Mouse (Mus musculus) neutrophil, adult 5-6 weeks (primary cell): Measurements from ENCODE around the gene Hoxa9. TPM values are rescaled to one million over a fixed set of nuclear protein-coding genes. Genes with fewer than 3 reads are reported as not detected.

ENCODE experiments used
- ATAC-seq: fragments of 151-379, 151-347 bp; 2 replicates; pipeline ENCODE4 v1.8.0; 2017; ENCODE audit warnings: mild to moderate bottlenecking, moderate TSS enrichment; ENCODE audit not compliant: insufficient number of reproducible peaks, poor library complexity, low FRiP score, severe bottlenecking; ENCODE audit errors: extremely low read depth
- total RNA-seq: library from RNA; stranded (forward); fragments of 200-1000 nt; gene quantifications from 2 replicates; pipeline ENCODE4 v1.2.3, GENCODE M21; 2017

Gene Hoxa9
- total RNA-seq, 1 experiment from 2014 or later, result not detected

DNA sequence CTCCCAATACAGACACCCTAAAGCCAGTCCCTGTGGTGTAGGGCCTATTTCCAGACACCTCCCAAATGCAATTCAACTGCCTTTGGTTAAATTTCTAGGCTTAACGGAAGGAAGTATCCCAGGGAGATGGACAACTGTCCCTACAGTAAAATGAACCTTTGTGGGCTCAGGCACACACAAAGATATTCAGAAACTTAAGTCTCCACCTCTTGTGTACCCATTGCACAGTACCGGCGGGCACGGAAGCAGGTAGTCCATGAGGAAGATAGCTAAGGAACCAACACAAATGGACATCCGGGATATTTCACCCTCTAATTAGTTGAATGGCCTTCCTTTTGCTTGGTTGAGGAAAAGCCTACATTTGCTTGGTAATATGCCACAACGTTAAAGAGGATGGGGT, 54.5 kb downstream of the Hoxa9 start:
- ATAC-seq, result no peak

DNA sequence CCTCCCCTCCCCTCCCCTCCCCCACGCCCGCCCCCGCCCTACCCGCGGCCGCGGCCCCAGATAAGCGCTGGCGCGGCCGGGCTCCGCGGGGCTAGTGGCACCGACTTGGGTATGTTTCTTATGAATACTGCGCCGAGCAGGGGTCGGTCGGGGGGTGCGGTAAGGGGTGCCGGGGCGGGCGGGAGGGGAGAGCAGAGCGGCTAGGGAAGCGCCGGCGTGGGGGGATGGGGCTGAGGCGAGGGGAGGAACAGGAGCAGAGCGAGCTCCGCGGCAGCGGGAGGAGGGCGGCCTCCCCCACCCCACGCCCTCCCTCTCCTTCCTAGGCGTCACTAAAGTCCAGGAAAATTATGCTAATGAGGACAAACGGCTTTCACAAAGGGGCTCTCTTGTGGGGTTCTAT, 55.0 kb downstream of the Hoxa9 start:
- ATAC-seq, result no peak

DNA sequence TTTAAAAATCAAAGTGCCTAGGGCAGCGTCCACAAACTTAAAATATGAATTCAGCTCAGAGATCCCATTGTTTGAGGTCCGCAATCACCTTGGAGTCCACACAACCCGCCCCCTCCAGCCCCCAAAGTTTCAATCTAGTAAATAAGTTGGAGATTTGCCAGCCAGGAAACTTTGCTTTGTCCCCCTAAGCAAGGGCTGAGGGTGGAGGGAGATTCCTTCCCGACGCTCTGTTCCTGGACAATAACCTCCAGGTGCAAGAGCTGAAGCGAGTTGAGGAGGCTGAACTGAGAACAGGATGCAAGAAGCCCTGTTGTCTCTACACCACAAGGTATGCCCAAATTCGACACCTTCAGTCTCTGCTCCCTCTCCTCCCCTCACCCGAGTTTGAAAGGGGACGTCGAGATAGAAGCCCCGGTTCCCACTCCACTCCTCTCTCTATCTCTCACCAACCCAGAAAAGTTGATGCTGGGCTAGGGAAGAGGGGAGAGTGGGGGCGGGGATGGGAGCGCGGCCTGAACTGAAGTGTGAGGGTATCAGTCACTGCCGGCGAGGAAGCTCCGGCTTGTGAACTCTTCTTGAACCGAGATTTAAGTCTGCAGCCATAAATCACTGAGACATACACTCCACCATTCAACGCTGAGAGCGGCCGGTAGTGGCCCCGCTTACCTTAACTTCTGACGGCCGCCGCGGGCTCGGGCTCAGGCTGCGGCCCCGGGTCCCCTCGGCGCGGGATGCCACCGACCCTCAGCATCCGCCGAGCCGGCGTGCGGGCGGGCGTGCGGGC, 55.7 kb downstream of the Hoxa9 start:
- ATAC-seq, result no peak

DNA sequence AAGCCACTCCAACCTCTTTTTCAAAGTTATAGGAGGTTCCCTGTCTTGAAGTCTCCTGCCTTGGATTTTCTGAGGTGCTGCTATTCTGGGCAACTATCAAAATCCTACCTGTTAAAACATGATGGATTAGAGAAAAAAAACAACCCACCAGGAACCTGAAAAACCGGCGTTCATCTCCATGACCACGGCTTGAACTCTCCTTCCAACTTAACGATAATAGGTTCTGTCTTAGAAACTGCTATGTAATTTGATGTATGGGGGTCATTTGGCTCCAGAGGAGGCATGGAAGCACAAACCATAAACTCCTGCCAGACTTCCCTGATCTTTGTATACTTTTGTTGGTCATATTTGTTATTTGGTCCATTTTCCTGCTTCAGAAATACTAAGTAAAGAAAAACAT, 57.2 kb downstream of the Hoxa9 start:
- ATAC-seq, result no peak

Other genes with a start within 250 kb of the Hoxa9 start
- gene Skap2, start 218.5 kb downstream of the Hoxa9 start, total RNA-seq, result 348 and 404 TPM in 2 replicates
- gene Hoxa1, start 72.8 kb downstream of the Hoxa9 start, total RNA-seq, result not detected in 2 replicates
- gene Hoxa2, start 66.3 kb downstream of the Hoxa9 start, total RNA-seq, result not detected in 2 replicates
- not detected in 2 replicates for gene 5730596B20Rik, start 53.6 kb downstream of the Hoxa9 start, total RNA-seq
- gene Hoxa4, start 39.3 kb downstream of the Hoxa9 start, total RNA-seq, result not detected in 2 replicates
- not detected in 2 replicates for gene Hoxa5, start 26.5 kb downstream of the Hoxa9 start, total RNA-seq
- gene Hoxa6, start 22.4 kb downstream of the Hoxa9 start, total RNA-seq, result not detected in 2 replicates
- not detected in 2 replicates for gene Hoxa3, start 17.8 kb downstream of the Hoxa9 start, total RNA-seq
- gene Gm28308, start 17.8 kb downstream of the Hoxa9 start, total RNA-seq, result not detected in 2 replicates
- gene Hoxa7, start 9.2 kb downstream of the Hoxa9 start, total RNA-seq, result 0.61 TPM in 1 of 2 replicates, not detected in the other
- not detected in 2 replicates for gene Hoxa10, start 9.8 kb upstream of the Hoxa9 start, total RNA-seq
- not detected in 2 replicates for gene Hoxa11, start 14.7 kb upstream of the Hoxa9 start, total RNA-seq
- not detected in 2 replicates for gene Hoxa13, start 29.8 kb upstream of the Hoxa9 start, total RNA-seq
- gene Evx1, start 82.4 kb upstream of the Hoxa9 start, total RNA-seq, result not detected in 2 replicates